Mouse (Mus musculus): ENCODE data around the gene Sept9. TPM values are rescaled to one million over a fixed set of nuclear protein-coding genes. Genes with fewer than 3 reads are reported as not detected.

The Sept9 gene
- polyA plus RNA-seq, 1 experiment from 2014 or later: 139 TPM

- no peak for ATAC-seq (ENCODE audit: low read depth)
- WGBS: 7% methylated on average over 4 of the region's 4 CpGs
- H3K36me3 ChIP-seq (ENCODE audit: control insufficient read depth, insufficient read depth, low read length): no peaks in the 10 kb centered on the region
- H3K27ac ChIP-seq (ENCODE audit: low read length): peak overlapping the region; percentile 35; the same call in 1 of the 2 replicates
- H3K4me1 ChIP-seq (replicated peaks; ENCODE audit: control insufficient read depth, insufficient read depth, low read length): peaks cover 77% of the 10 kb centered on the region
- H3K4me3 ChIP-seq (ENCODE audit: low read length): peak overlapping the region; percentile 76
- no peaks in the 10 kb centered on the region for H3K27me3 ChIP-seq (ENCODE audit: control insufficient read depth, insufficient read depth, low read depth, low read length)
- H3K9me3 ChIP-seq (ENCODE audit: control insufficient read depth, low read length): no peaks in the 10 kb centered on the region
- H3K4me2 ChIP-seq (ENCODE audit: low read depth, low read length): peak overlapping the region; percentile 79
- H3K9ac ChIP-seq (ENCODE audit: low read length): peak overlapping the region; percentile 80
Observed at GRCm38 (mm10) chr11:117267828-117268227, 68.4 kb downstream of the Sept9 start.

GRCm38 (mm10) chr11:117268304-117268956, 69.0 kb downstream of the Sept9 start:
- H3K27ac ChIP-seq (ENCODE audit: low read length): peak overlapping the region; percentile 35; the same call in 1 of the 2 replicates
- WGBS: 24% methylated on average over 10 of the region's 10 CpGs
- H3K9me3 ChIP-seq (ENCODE audit: control insufficient read depth, low read length): no peaks in the 10 kb centered on the region
- no peak for ATAC-seq (ENCODE audit: low read depth)
- no peaks in the 10 kb centered on the region for H3K27me3 ChIP-seq (ENCODE audit: control insufficient read depth, insufficient read depth, low read depth, low read length)
- peaks cover 73% of the 10 kb centered on the region for H3K4me1 ChIP-seq (replicated peaks; ENCODE audit: control insufficient read depth, insufficient read depth, low read length)
- H3K36me3 ChIP-seq (ENCODE audit: control insufficient read depth, insufficient read depth, low read length): no peaks in the 10 kb centered on the region
- H3K9ac ChIP-seq (ENCODE audit: low read length): peak overlapping the region; percentile 80
- H3K4me3 ChIP-seq (ENCODE audit: low read length): peak overlapping the region; percentile 76
- peak overlapping the region; percentile 79 for H3K4me2 ChIP-seq (ENCODE audit: low read depth, low read length)

GRCm38 (mm10) chr11:117269053-117269702, 69.7 kb downstream of the Sept9 start:
- Histone ChIP-seq H3K9me3 (ENCODE audit: control insufficient read depth, low read length) (no peaks in the 10 kb centered on the region), H3K4me1 (replicated peaks; ENCODE audit: control insufficient read depth, insufficient read depth, low read length) (peaks cover 71% of the 10 kb centered on the region), H3K4me2 (ENCODE audit: low read depth, low read length) (peak overlapping the region; percentile 79), H3K36me3 (ENCODE audit: control insufficient read depth, insufficient read depth, low read length) (no peaks in the 10 kb centered on the region), H3K27ac (ENCODE audit: low read length) (peak overlapping the region; percentile 20; the same call in 1 of the 2 replicates), H3K4me3 (ENCODE audit: low read length) (no peak overlapping the region), H3K27me3 (ENCODE audit: control insufficient read depth, insufficient read depth, low read depth, low read length) (no peaks in the 10 kb centered on the region), H3K9ac (ENCODE audit: low read length) (peak overlapping the region; percentile 14; the same call in 1 of the 2 replicates)
- WGBS: 40% methylated on average over 8 of the region's 8 CpGs
- no peak for ATAC-seq (ENCODE audit: low read depth)

GRCm38 (mm10) chr11:117269946-117270345, 70.5 kb downstream of the Sept9 start:
- Histone ChIP-seq H3K9ac (ENCODE audit: low read length) (no peak overlapping the region; the same call in 1 of the 2 replicates), H3K27ac (ENCODE audit: low read length) (no peak overlapping the region), H3K9me3 (ENCODE audit: control insufficient read depth, low read length) (no peaks in the 10 kb centered on the region), H3K4me1 (replicated peaks; ENCODE audit: control insufficient read depth, insufficient read depth, low read length) (peaks cover 68% of the 10 kb centered on the region), H3K27me3 (ENCODE audit: control insufficient read depth, insufficient read depth, low read depth, low read length) (no peaks in the 10 kb centered on the region), H3K36me3 (ENCODE audit: control insufficient read depth, insufficient read depth, low read length) (no peaks in the 10 kb centered on the region), H3K4me2 (ENCODE audit: low read depth, low read length) (no peak overlapping the region), H3K4me3 (ENCODE audit: low read length) (no peak overlapping the region)
- 14% methylated on average over 6 of the region's 6 CpGs for WGBS
- ATAC-seq (ENCODE audit: low read depth): no peak

GRCm38 (mm10) chr11:117274973-117275372, 75.5 kb downstream of the Sept9 start:
- Histone ChIP-seq H3K36me3 (ENCODE audit: control insufficient read depth, insufficient read depth, low read length) (no peaks in the 10 kb centered on the region), H3K27me3 (ENCODE audit: control insufficient read depth, insufficient read depth, low read depth, low read length) (no peaks in the 10 kb centered on the region), H3K4me1 (replicated peaks; ENCODE audit: control insufficient read depth, insufficient read depth, low read length) (peaks cover 63% of the 10 kb centered on the region), H3K4me2 (ENCODE audit: low read depth, low read length) (no peak overlapping the region), H3K4me3 (ENCODE audit: low read length) (no peak overlapping the region), H3K27ac (ENCODE audit: low read length) (no peak overlapping the region), H3K9ac (ENCODE audit: low read length) (no peak overlapping the region), H3K9me3 (ENCODE audit: control insufficient read depth, low read length) (no peaks in the 10 kb centered on the region)
- WGBS: 58% methylated on average over 5 of the region's 5 CpGs
- no peak for ATAC-seq (ENCODE audit: low read depth)

GRCm38 (mm10) chr11:117275999-117276398, 76.5 kb downstream of the Sept9 start:
- WGBS: 42% methylated on average over 6 of the region's 6 CpGs
- Histone ChIP-seq H3K27ac (ENCODE audit: low read length) (no peak overlapping the region; the same call in 1 of the 2 replicates), H3K4me3 (ENCODE audit: low read length) (no peak overlapping the region), H3K4me1 (replicated peaks; ENCODE audit: control insufficient read depth, insufficient read depth, low read length) (peaks cover 61% of the 10 kb centered on the region), H3K27me3 (ENCODE audit: control insufficient read depth, insufficient read depth, low read depth, low read length) (no peaks in the 10 kb centered on the region), H3K9ac (ENCODE audit: low read length) (no peak overlapping the region), H3K36me3 (ENCODE audit: control insufficient read depth, insufficient read depth, low read length) (no peaks in the 10 kb centered on the region), H3K9me3 (ENCODE audit: control insufficient read depth, low read length) (no peaks in the 10 kb centered on the region), H3K4me2 (ENCODE audit: low read depth, low read length) (no peak overlapping the region)
- ATAC-seq (ENCODE audit: low read depth): peak; percentile 29; the same call in 1 of the 2 replicates

- no peak overlapping the region for H3K9ac ChIP-seq (ENCODE audit: low read length)
- H3K27me3 ChIP-seq (ENCODE audit: control insufficient read depth, insufficient read depth, low read depth, low read length): no peaks in the 10 kb centered on the region
- H3K27ac ChIP-seq (ENCODE audit: low read length): no peak overlapping the region
- no peak overlapping the region for H3K4me2 ChIP-seq (ENCODE audit: low read depth, low read length)
- H3K36me3 ChIP-seq (ENCODE audit: control insufficient read depth, insufficient read depth, low read length): no peaks in the 10 kb centered on the region
- ATAC-seq (ENCODE audit: low read depth): no peak
- H3K4me3 ChIP-seq (ENCODE audit: low read length): no peak overlapping the region
- H3K9me3 ChIP-seq (ENCODE audit: control insufficient read depth, low read length): no peaks in the 10 kb centered on the region
- 60% methylated on average over 8 of the region's 8 CpGs for WGBS
- peaks cover 70% of the 10 kb centered on the region for H3K4me1 ChIP-seq (replicated peaks; ENCODE audit: control insufficient read depth, insufficient read depth, low read length)
Observed at GRCm38 (mm10) chr11:117276946-117277345, 77.5 kb downstream of the Sept9 start.

- ATAC-seq (ENCODE audit: low read depth): peak; percentile 1; the same call in 1 of the 2 replicates
- H3K36me3 ChIP-seq (ENCODE audit: control insufficient read depth, insufficient read depth, low read length): peaks cover 3% of the 10 kb centered on the region; the same call in 1 of the 2 replicates
- no peak overlapping the region for H3K4me2 ChIP-seq (ENCODE audit: low read depth, low read length)
- H3K9ac ChIP-seq (ENCODE audit: low read length): peak overlapping the region; percentile 42; the same call in 1 of the 2 replicates
- peaks cover 76% of the 10 kb centered on the region for H3K4me1 ChIP-seq (replicated peaks; ENCODE audit: control insufficient read depth, insufficient read depth, low read length)
- no peaks in the 10 kb centered on the region for H3K27me3 ChIP-seq (ENCODE audit: control insufficient read depth, insufficient read depth, low read depth, low read length)
- H3K27ac ChIP-seq (ENCODE audit: low read length): peak overlapping the region; percentile 38; the same call in 1 of the 2 replicates
- 27% methylated on average over 1 of the region's 1 CpGs for WGBS
- no peaks in the 10 kb centered on the region for H3K9me3 ChIP-seq (ENCODE audit: control insufficient read depth, low read length)
- no peak overlapping the region for H3K4me3 ChIP-seq (ENCODE audit: low read length)
Observed at GRCm38 (mm10) chr11:117278113-117278512, 78.7 kb downstream of the Sept9 start.

- H3K4me3 ChIP-seq (ENCODE audit: low read length): no peak overlapping the region
- H3K4me2 ChIP-seq (ENCODE audit: low read depth, low read length): no peak overlapping the region
- 0 out of 2 replicates have a peak overlapping the region, but pooled peaks have one; percentile 42 for H3K9ac ChIP-seq (ENCODE audit: low read length)
- peaks cover 80% of the 10 kb centered on the region for H3K4me1 ChIP-seq (replicated peaks; ENCODE audit: control insufficient read depth, insufficient read depth, low read length)
- ATAC-seq (ENCODE audit: low read depth): peak; percentile 35
- peak overlapping the region; percentile 38; the same call in 1 of the 2 replicates for H3K27ac ChIP-seq (ENCODE audit: low read length)
- no peaks in the 10 kb centered on the region for H3K27me3 ChIP-seq (ENCODE audit: control insufficient read depth, insufficient read depth, low read depth, low read length)
- H3K36me3 ChIP-seq (ENCODE audit: control insufficient read depth, insufficient read depth, low read length): peaks cover 3% of the 10 kb centered on the region; the same call in 1 of the 2 replicates
- 42% methylated on average over 13 of the region's 13 CpGs for WGBS
- H3K9me3 ChIP-seq (ENCODE audit: control insufficient read depth, low read length): no peaks in the 10 kb centered on the region
Observed at GRCm38 (mm10) chr11:117278514-117278913, 79.1 kb downstream of the Sept9 start.

All from lung, embryonic 16.5 days (tissue).